Mouse (Mus musculus) embryonic stem cell, embryonic (primary cell): Measurements from ENCODE around the gene Csf3.

ENCODE experiments used
- CTCF ChIA-PET, 4 experiments: fragments of 300-600 bp in 2 of 4; fragments of 350-600 bp in 2 of 4; sonication (Branson Sonifier 250); formaldehyde crosslinking; loops; one replicate each; lab custom pipeline; 2022; ENCODE audit warnings: inconsistent platforms in 2 of 4; lab: Charles Lee
- POLR2A ChIA-PET, 4 experiments: fragments of 300-600 bp in 2 of 4; fragments of 350-600 bp in 2 of 4; sonication (Branson Sonifier 250); formaldehyde crosslinking; loops; one replicate each; lab custom pipeline; 2022; ENCODE audit warnings: antibody characterized with exemption in 4 of 4, inconsistent platforms in 1 of 4; lab: Charles Lee

Gene Csf3

GRCm38 (mm10) chr11:98745932-98746853, 45.1 kb downstream of the Csf3 start:
- POLR2A ChIA-PET, result interaction anchor here in 2 of 4 experiments (0.7 to 3.6 kb wide), 8 partner anchors 8 to 65 kb away, joined by 3 to 13 read pairs (median 8); partner anchors contain the start of gene Med24 (in 1 of the 2)

GRCm38 (mm10) chr11:98746855-98747693, 46.0 kb downstream of the Csf3 start:
- CTCF ChIA-PET, result interaction anchor here (0.6 to 1.8 kb wide), 14 partner anchors 14 to 1209 kb away, joined by 3 to 8 read pairs (median 4); partner anchors contain the start of gene Nr1d1 (in 1 of the 4)
- POLR2A ChIA-PET, result interaction anchor here in 3 of 4 experiments (0.6 to 1.9 kb wide), 9 partner anchors 8 to 117 kb away, joined by 3 to 9 read pairs (median 5); no protein-coding TSS in a partner anchor

More at GRCm38 (mm10) chr11:98745932-98746853, 45.1 kb downstream of the Csf3 start:
- CTCF ChIA-PET, result interaction anchor here in 3 of 4 experiments (0.7 to 8.2 kb wide), 10 partner anchors 7 to 48 kb away, joined by 3 to 76 read pairs (median 4); partner anchors contain the start of gene Nr1d1 (in 1 of the 3)

GRCm38 (mm10) chr11:98747804-98748505, 46.9 kb downstream of the Csf3 start:
- ChIA-PET CTCF (interaction anchor here in 3 of 4 experiments (1.0 to 1.8 kb wide), 9 partner anchors 14 to 41 kb away, joined by 3 to 8 read pairs (median 4); partner anchors contain the start of gene Nr1d1 (in 1 of the 3)), POLR2A (interaction anchor here in 3 of 4 experiments (0.6 to 1.9 kb wide), 8 partner anchors 8 to 116 kb away, joined by 3 to 8 read pairs (median 4); partner anchors contain the start of gene Thra (in 1 of the 3))

GRCm38 (mm10) chr11:98748506-98749416, 47.7 kb downstream of the Csf3 start:
- CTCF ChIA-PET, result interaction anchor here in 2 of 4 experiments (0.6 to 1.7 kb wide), 3 partner anchors 31 to 40 kb away, joined by 3 to 8 read pairs (median 6); no protein-coding TSS in a partner anchor
- POLR2A ChIA-PET, result interaction anchor here in 2 of 4 experiments (0.8 to 1.9 kb wide), 3 partner anchors 8 to 28 kb away, joined by 3 to 4 read pairs (median 4); partner anchors contain the start of gene Thra (in 1 of the 2)

- ChIA-PET CTCF (interaction anchor here in 3 of 4 experiments (0.7 to 1.8 kb wide), 3 partner anchors 8 to 32 kb away, joined by 4 to 6 read pairs (median 6); no protein-coding TSS in a partner anchor), POLR2A (interaction anchor here in 2 of 4 experiments (0.6 to 1.8 kb wide), 3 partner anchors 9 to 391 kb away, joined by 3 to 9 read pairs (median 4); partner anchors contain the start of genes Stard3 (in 1 of the 2) and Thra (in 1 of the 2))
These were observed 48.7 kb downstream of the Csf3 start for GRCm38 (mm10) chr11:98749716-98750115.

GRCm38 (mm10) chr11:98750351-98751201, 49.5 kb downstream of the Csf3 start:
- CTCF ChIA-PET, result interaction anchor here in 3 of 4 experiments (0.7 to 1.8 kb wide), 4 partner anchors 9 to 33 kb away, joined by 4 to 6 read pairs (median 5); no protein-coding TSS in a partner anchor
- POLR2A ChIA-PET, result interaction anchor here in 3 of 4 experiments (0.5 to 1.8 kb wide), 6 partner anchors 10 to 392 kb away, joined by 3 to 9 read pairs (median 3); partner anchors contain the start of genes Stard3 (in 1 of the 3) and Thra (in 1 of the 3)

- POLR2A ChIA-PET, result interaction anchor here in 2 of 4 experiments (0.6 to 2.0 kb wide), 5 partner anchors 11 to 72 kb away, joined by 3 to 9 read pairs (median 4); partner anchors contain the start of gene Thra (in 1 of the 2)
- CTCF ChIA-PET, result interaction anchor here in 1 of 4 experiments (0.8 to 1.8 kb wide), 3 partner anchors 10 to 309 kb away, joined by 3 to 6 read pairs (median 4); no protein-coding TSS in a partner anchor
These were observed 50.2 kb downstream of the Csf3 start for GRCm38 (mm10) chr11:98751221-98751782.

- POLR2A ChIA-PET, result interaction anchor here in 3 of 4 experiments (0.8 to 2.8 kb wide), 11 partner anchors 8 to 15 kb away, joined by 3 to 28 read pairs (median 4); partner anchors contain the start of gene Thra (in 2 of the 3)
- CTCF ChIA-PET, result interaction anchor here (0.5 to 3.5 kb wide), 11 partner anchors 9 to 1468 kb away, joined by 3 to 69 read pairs (median 5); partner anchors contain the start of gene Thra (in 1 of the 4)
These were observed 51.6 kb downstream of the Csf3 start for GRCm38 (mm10) chr11:98752562-98753140.
